Mouse (Mus musculus) cerebellum, adult 9-10 months (tissue): ENCODE data around the gene Tmem256.

Source experiments
- DNase-seq: peaks from one replicate; pipeline ENCODE4 v3.0.0; 2022

The Tmem256 gene

GRCm38 (mm10) chr11:69837952-69838713 is at the start of gene Tmem256:
TSS of gene Tmem256 (plus strand) at chr11:69838514.
- peak; percentile 99 for DNase-seq

- no peak for DNase-seq
Observed at GRCm38 (mm10) chr11:69789431-69789830, 48.9 kb upstream of the Tmem256 start.

GRCm38 (mm10) chr11:69791420-69791819 is 46.9 kb upstream of the Tmem256 start:
- no peak for DNase-seq

- no peak for DNase-seq
Observed at GRCm38 (mm10) chr11:69793429-69793828, 44.9 kb upstream of the Tmem256 start.

- peak; percentile 93 for DNase-seq
Observed at GRCm38 (mm10) chr11:69795168-69795982, 42.9 kb upstream of the Tmem256 start, which contains the start of gene Chrnb1. TSS of gene Chrnb1 (minus strand) at chr11:69795943.

GRCm38 (mm10) chr11:69795983-69796435 is 42.3 kb upstream of the Tmem256 start:
- DNase-seq, result no peak

- DNase-seq, result no peak
Observed at GRCm38 (mm10) chr11:69797924-69798323, 40.4 kb upstream of the Tmem256 start.

GRCm38 (mm10) chr11:69799394-69800137 is 38.7 kb upstream of the Tmem256 start:
- no peak for DNase-seq

- DNase-seq, result no peak
Observed at GRCm38 (mm10) chr11:69800138-69800391, 38.2 kb upstream of the Tmem256 start.

GRCm38 (mm10) chr11:69800392-69801197 is 37.7 kb upstream of the Tmem256 start:
- no peak for DNase-seq

- DNase-seq, result no peak
Observed at GRCm38 (mm10) chr11:69801379-69801977, 36.8 kb upstream of the Tmem256 start, which contains the start of gene Fgf11. TSS of gene Fgf11 (minus strand) at chr11:69801857.

- DNase-seq, result no peak
Observed at GRCm38 (mm10) chr11:69802648-69803105, 35.6 kb upstream of the Tmem256 start.

GRCm38 (mm10) chr11:69803328-69803727 is 35.0 kb upstream of the Tmem256 start:
- no peak for DNase-seq

- no peak for DNase-seq
Observed at GRCm38 (mm10) chr11:69803786-69804651, 34.3 kb upstream of the Tmem256 start.

GRCm38 (mm10) chr11:69804652-69804940 is 33.7 kb upstream of the Tmem256 start:
- DNase-seq, result no peak

GRCm38 (mm10) chr11:69804972-69805909 is 33.1 kb upstream of the Tmem256 start, which contains the start of gene Tmem102:
TSS of gene Tmem102 (minus strand) at chr11:69805624.
- DNase-seq, result no peak

GRCm38 (mm10) chr11:69806378-69806777 is 31.9 kb upstream of the Tmem256 start:
- no peak for DNase-seq

GRCm38 (mm10) chr11:69807641-69808040 is 30.7 kb upstream of the Tmem256 start:
- DNase-seq, result no peak

- no peak for DNase-seq
Observed at GRCm38 (mm10) chr11:69810280-69810679, 28.0 kb upstream of the Tmem256 start.

- no peak for DNase-seq
Observed at GRCm38 (mm10) chr11:69815155-69815554, 23.2 kb upstream of the Tmem256 start, which contains the start of gene Gm39566. TSS of gene Gm39566 (minus strand) at chr11:69815298.
